Mouse (Mus musculus) B cell, adult 67 days (primary cell): ENCODE results near the gene H2bfm. TPM values are rescaled to one million over a fixed set of nuclear protein-coding genes. Genes with fewer than 3 reads are reported as not detected.

Experiments used
- total RNA-seq, 2 experiments: library from RNA; stranded (reverse); gene quantifications; 4 replicates each; pipeline ENCODE4 v1.2.4; 2023

Gene H2bfm
- not detected for total RNA-seq

GRCm38 (mm10) chrX:136927031-136927430 lies at the start of gene H2bfm:
Gene H2bfm (plus strand): TSS chrX:136927325.

GRCm38 (mm10) chrX:136975397-136975796 lies 48.3 kb downstream of the H2bfm start, which contains the start of gene Tmsb15b2:
Gene Tmsb15b2 (minus strand): TSS chrX:136975497.

GRCm38 (mm10) chrX:136976424-136977084 lies 49.4 kb downstream of the H2bfm start, which contains the start of the genes Tmsb15l and Tmsb15b1:
Gene Tmsb15l (minus strand): TSS chrX:136976869.
Gene Tmsb15b1 (minus strand): TSS chrX:136976874.

Other genes with a start within 250 kb of the H2bfm start
- under 1 TPM in 1 of 2 experiments, not detected in 1; 0.26 TPM for gene Tceal1, start 219.3 kb upstream of the H2bfm start, total RNA-seq
- gene Morf4l2, start 183.6 kb upstream of the H2bfm start, total RNA-seq = 100 to 1,000 TPM; 123 to 138 TPM
- not detected for gene Glra4, start 147.2 kb upstream of the H2bfm start, total RNA-seq
- gene Plp1, start 104.7 kb upstream of the H2bfm start, total RNA-seq = 1 to 10 TPM; 5.9 to 7.0 TPM
- gene Rab9b, start 58.6 kb upstream of the H2bfm start, total RNA-seq = not detected
- 10 to 100 TPM; 17.5 to 26.6 TPM for gene Tmsb15b2, start 48.2 kb downstream of the H2bfm start, total RNA-seq
- under 1 TPM in 1 of 2 experiments, not detected in 1; 0.95 TPM for gene Tmsb15l, start 49.5 kb downstream of the H2bfm start, total RNA-seq
- gene Tmsb15b1, start 49.5 kb downstream of the H2bfm start, total RNA-seq = 10 to 100 TPM in 1 of 2 experiments, 1 to 10 TPM in 1; 2.9 to 19.2 TPM
- gene Zcchc18, start 65.8 kb downstream of the H2bfm start, total RNA-seq = 10 to 100 TPM; 13.1 to 20.4 TPM
- 10 to 100 TPM; 34.1 to 50.9 TPM for gene Slc25a53, start 111.0 kb downstream of the H2bfm start, total RNA-seq
- 1 to 10 TPM; 6.7 to 7.7 TPM for gene Fam199x, start 122.3 kb downstream of the H2bfm start, total RNA-seq
- gene Esx1, start 194.8 kb downstream of the H2bfm start, total RNA-seq = not detected